Mouse (Mus musculus): ENCODE data around the gene St6galnac3.

DNA sequence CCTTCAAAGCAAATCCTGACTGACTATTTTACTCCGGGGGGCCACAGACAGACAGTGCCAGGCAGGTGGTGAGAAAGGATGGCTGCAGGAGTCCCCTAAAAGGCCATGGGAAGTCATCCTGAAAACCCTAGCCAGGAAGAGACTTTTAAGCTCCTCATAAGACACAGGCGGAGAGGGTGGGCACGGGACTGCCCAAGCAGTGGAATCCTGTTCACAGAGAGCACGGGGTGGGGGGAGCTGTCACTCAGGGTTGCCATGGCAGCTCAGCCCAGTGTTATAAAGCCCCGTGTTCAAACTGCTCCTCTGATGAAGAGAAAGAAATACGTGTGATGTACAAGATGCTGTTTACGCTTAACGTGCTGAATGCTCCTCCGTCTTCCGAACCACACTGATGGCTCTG lies 375.0 kb downstream of the St6galnac3 start:
- TF ChIP-seq CTCF (IDR thresholded peaks at IDR 0.05; ENCODE audit: low read depth) (no peak), EP300 (optimal IDR thresholded peaks at IDR 0.05) (no peak)
